Mouse (Mus musculus) brain, embryonic 14.5 days (tissue): ENCODE data around the gene Kctd19. TPM values are rescaled to one million over a fixed set of nuclear protein-coding genes. Genes with fewer than 3 reads are reported as not detected.

Source experiments
- DNase-seq: peaks from one replicate; pipeline ENCODE4 v3.0.0-alpha.2; 2011; ENCODE audit warnings: low read depth
- CTCF ChIP-seq: fragments of 200-500 bp; IDR thresholded peaks from 2 replicates; pipeline ENCODE4 v1.5.1; 2012; ENCODE audit warnings: inconsistent platforms, mild to moderate bottlenecking, moderate library complexity, borderline replicate concordance; ENCODE audit not compliant: insufficient read depth, insufficient read length; ENCODE audit errors: extremely low read depth
- POLR2A ChIP-seq: fragments of 200-500 bp; IDR thresholded peaks from 2 replicates; pipeline ENCODE4 v1.6.1; 2012; ENCODE audit warnings: mild to moderate bottlenecking, inconsistent platforms, borderline replicate concordance; ENCODE audit not compliant: poor library complexity, insufficient read depth, insufficient read length, severe bottlenecking; ENCODE audit errors: extremely low read depth
- polyA plus RNA-seq: library from polyadenylated mRNA; depleted of rRNA; stranded (reverse); fragments of >200 nt; gene quantifications from 2 replicates; pipeline ENCODE4 v1.2.3, GENCODE M21; 2012

Gene Kctd19
- polyA plus RNA-seq, 1 experiment: 0.04 TPM

GRCm38 (mm10) chr8:105353583-105354135 lies 59.6 kb downstream of the Kctd19 start:
- DNase-seq: no peak
- TF ChIP-seq POLR2A (no peak), CTCF (no peak)

- TF ChIP-seq CTCF (no peak), POLR2A (no peak)
- DNase-seq: peak; percentile 69
These were observed 63.1 kb downstream of the Kctd19 start for GRCm38 (mm10) chr8:105350186-105350585.

- peak; percentile 63 for DNase-seq
- TF ChIP-seq CTCF (no peak), POLR2A (no peak)
These were observed 64.1 kb downstream of the Kctd19 start for GRCm38 (mm10) chr8:105349096-105349771.

DNA sequence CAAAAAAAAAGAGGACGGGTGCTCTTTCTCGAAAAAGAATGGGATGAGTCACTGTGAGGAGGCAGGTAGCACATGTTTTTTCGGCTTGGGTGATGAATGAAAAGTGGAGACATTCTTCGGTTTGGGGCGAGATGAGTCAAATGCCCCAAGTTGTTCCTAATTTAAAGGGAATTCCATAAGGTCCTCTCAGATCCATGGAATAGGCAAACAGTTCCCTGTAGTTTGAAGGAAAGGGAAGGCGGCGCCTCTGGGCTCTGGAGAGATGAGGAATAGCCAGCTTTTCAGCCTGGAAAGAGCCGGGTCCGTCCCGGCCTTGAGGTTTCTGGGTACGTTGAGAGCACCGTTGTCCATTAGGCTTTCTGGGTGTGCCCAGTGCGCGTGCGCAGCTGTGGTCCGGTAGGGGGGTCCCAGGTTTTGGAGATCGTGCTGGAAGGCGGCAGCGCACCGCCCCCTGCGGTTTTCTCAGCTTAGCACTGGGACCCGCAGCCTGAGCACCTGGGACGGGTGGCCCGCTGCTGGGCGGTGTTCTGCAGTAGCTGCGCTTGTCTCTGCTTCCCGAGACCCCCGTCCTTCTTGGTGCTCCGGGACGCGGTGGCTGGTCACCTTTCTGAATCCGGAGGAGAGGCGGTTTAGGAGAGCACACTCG lies 64.7 kb downstream of the Kctd19 start, which contains the start of gene Slc9a5:
Gene Slc9a5 (plus strand): TSS at position 394 of the 646 bp plus-strand sequence.
- TF ChIP-seq POLR2A (no peak), CTCF (no peak)
- DNase-seq: peak; percentile 87

DNA sequence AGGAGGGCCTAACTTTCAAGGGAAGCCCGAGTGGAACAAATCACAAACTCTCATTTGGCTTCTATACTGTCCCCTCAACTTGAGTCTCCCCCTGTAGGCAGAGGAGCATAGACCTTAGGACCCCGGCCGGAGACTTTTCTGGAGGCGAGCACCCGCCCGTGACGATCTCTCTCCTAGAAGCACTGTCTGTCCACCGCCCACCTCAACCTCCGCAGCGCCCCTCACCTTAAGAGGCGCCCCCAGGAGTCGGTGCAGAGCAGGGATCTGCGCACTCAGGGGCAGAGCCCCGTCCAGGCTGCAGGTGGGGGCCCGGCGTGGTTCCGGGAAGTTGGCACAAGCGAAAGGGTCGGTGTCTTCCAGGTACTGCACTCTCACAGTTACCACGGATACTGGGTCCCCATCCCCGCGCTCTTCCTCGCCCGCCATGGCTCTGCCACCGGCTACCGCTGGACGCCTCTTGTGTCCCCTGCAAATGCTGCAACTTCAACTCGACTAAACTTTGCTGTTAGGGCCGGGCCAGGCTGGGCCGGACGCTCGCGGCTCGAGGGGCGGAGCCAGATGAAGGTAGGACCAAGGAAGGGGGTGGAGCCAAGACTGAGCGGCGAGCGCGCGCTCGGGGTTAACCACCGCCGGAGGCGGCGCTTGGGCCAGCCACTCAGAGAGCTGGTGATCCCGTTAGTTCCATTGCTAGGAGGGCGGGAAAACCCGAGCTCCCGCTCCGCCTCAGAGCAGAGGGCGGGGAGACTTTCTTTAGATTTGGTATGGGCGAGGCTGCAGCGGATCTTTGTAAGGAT lies 65.7 kb downstream of the Kctd19 start, which contains the start of gene Fhod1:
Gene Fhod1 (minus strand): TSS at position 526 of the 794 bp plus-strand sequence.
- TF ChIP-seq POLR2A (no peak), CTCF (no peak)
- DNase-seq: peak; percentile 97

DNA sequence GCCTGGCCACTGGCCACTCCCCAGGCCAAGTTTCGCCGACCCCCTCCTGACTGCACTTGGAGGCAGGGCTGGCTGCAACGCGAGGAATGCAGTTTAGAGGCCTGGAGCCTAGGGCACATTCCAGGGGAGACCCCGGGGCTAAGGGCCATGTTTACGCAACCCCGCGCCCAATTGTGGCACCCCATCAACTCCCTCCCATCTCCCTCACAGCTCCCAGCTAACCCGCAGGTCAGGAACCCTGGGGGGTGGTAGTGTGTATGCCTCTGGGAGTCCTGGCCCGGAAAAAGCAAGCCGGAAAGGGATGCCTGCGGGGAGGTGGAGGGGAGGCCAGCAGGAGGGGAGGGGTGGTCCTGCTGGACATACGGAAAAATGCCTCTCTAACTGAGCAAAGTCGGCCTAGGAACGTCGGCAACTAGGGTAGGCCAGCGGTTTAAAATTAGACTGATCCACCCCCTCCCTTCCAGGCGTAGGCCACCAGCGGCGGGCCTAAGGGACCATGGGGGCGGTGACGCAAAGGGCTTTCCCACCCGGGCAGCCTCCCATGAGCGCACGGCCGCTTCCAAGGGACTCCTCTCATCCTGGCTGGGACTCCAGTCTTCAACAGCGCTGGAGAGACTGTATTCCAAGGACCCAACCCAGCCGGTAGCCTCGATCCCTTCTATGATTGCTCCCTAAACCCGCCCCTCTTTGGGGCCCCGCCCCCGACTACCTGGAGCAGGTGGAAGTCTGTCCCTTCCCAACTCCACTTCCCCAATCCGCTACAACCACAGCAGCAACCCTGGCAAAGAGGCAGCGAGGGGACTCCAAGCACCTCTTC lies 66.5 kb downstream of the Kctd19 start:
- peak; percentile 39 for DNase-seq
- TF ChIP-seq POLR2A (no peak), CTCF (no peak)

DNA sequence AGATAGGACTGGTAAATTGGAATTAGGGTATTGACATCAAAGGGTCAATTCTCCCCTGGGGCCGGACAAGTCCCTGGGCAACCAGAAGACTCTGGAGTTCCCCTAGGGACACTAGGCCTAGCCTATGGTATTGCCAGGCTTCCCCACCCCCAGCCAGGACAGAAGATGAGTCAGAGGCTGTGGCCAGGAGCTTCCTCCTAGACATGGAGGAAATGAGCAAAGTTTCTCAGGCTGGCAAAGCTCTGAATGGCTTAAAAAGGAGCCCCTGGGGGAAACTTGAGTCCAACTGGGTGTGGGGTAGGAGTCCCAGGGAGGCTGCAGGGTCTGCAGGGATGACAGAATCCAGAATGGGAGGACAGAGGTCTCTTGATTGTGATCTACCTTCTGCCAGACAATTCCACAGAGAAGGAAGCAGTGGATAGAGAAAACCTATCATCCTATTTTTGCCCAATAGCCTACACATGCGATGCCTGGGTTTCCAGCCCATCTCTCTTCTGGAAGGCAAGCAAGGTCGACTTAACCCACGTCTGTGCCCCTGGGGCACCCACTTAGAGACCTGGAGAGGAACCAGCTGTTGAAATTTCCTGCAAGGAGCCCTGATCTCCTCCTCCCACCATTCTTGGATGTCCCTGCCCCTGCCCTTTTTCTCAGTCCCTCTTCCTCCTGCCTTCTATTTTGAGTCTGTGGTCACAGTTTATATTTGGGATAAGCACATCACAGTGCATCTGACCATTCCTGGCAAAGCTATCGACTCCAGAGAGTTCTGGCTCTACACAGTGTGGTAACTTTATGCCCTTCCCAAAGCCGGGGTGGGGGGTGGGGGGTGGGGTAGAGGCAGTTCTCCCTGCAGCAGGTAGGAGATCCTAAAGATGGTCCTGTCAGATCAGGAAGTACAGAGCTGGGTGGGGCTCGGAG lies 68.0 kb downstream of the Kctd19 start:
- DNase-seq: no peak
- TF ChIP-seq POLR2A (no peak), CTCF (no peak)

GRCm38 (mm10) chr8:105343791-105344574 lies 69.3 kb downstream of the Kctd19 start:
- no peak for DNase-seq
- no peak for TF ChIP-seq CTCF
- TF ChIP-seq POLR2A: no peak

DNA sequence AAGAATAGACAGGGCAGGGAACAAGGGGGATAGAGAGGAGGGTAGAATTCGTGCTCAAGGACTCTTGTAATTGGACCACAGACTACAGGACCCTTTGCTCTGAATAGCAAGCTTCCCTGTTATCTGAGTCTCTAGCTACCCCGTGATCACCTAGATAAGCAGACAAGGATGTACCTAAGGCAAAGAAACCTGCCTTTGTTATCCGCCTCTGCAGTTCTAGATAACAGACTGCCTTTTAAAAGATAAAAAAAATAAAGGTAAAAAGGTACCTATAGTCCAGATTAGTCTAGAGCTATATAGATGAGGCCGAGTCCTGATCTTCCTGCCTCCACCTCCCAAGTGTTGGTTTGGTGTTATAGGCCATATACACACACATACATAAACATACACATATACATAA lies 70.5 kb downstream of the Kctd19 start:
- no peak for DNase-seq
- TF ChIP-seq CTCF (no peak), POLR2A (no peak)

DNA sequence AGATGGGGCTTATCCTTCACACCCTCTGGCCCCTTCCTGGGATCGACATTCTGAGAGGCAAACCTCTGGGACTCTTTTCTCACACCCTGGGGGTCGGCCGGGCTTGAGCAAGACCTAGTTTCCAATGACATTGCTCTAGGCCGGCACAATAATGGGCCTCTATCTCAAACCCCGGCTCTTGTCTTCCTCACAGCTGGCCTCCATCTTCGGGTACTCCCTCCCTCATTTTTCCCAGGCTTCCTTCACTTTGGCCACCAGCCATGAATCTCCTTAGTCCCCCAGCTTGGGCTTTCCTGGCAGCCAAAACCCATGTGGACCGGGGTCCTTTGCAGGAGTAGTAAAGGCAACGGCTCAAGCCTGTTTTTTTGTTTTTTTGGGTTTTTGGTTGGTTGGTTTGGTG lies 71.9 kb downstream of the Kctd19 start:
- TF ChIP-seq CTCF: no peak
- TF ChIP-seq POLR2A: no peak
- peak; percentile 66 for DNase-seq
